Mouse (Mus musculus): ENCODE data around the gene Slc25a19. TPM values are rescaled to one million over a fixed set of nuclear protein-coding genes. Genes with fewer than 3 reads are reported as not detected.

The Slc25a19 gene
- total RNA-seq, 2 experiments from 2014 or later, result 40.3 to 41.1 TPM

GRCm38 (mm10) chr11:115623487-115624070 lies 4.5 kb downstream of the Slc25a19 start:
- intact Hi-C loops (cut with DNase I), result no loop called here
- DNase-seq, result no peak

GRCm38 (mm10) chr11:115619949-115620348 lies 8.1 kb downstream of the Slc25a19 start:
- intact Hi-C loops (cut with DNase I), result no loop called here
- DNase-seq, result no peak

- intact Hi-C loops (cut with DNase I), result no loop called here
- no peak for DNase-seq
Observed at GRCm38 (mm10) chr11:115618732-115619516, 9.2 kb downstream of the Slc25a19 start.

GRCm38 (mm10) chr11:115618001-115618400 lies 10.1 kb downstream of the Slc25a19 start:
- DNase-seq, result no peak
- intact Hi-C loops (cut with DNase I), result no loop called here

GRCm38 (mm10) chr11:115616893-115617292 lies 11.2 kb downstream of the Slc25a19 start:
- intact Hi-C loops (cut with DNase I), result no loop called here
- no peak for DNase-seq

- DNase-seq, result no peak
- intact Hi-C loops (cut with DNase I), result no loop called here
Observed at GRCm38 (mm10) chr11:115616371-115616770, 11.7 kb downstream of the Slc25a19 start.

GRCm38 (mm10) chr11:115615875-115616274 lies 12.2 kb downstream of the Slc25a19 start:
- intact Hi-C loops (cut with DNase I), result no loop called here
- DNase-seq, result peak in 1 of 2 experiments; percentile 33

- intact Hi-C loops (cut with DNase I), result no loop called here
- DNase-seq, result peak; percentile 58 to 59
Observed at GRCm38 (mm10) chr11:115615108-115615825, 12.8 kb downstream of the Slc25a19 start.

- intact Hi-C loops (cut with DNase I), result no loop called here
- no peak for DNase-seq
Observed at GRCm38 (mm10) chr11:115614346-115615107, 13.6 kb downstream of the Slc25a19 start.

GRCm38 (mm10) chr11:115613138-115613945 lies 14.8 kb downstream of the Slc25a19 start:
- intact Hi-C loops (cut with DNase I), result no loop called here
- peak; percentile 38 to 59 for DNase-seq

GRCm38 (mm10) chr11:115612410-115613137 lies 15.5 kb downstream of the Slc25a19 start, which contains the start of gene Mif4gd:
Gene Mif4gd, minus strand, starts transcription at chr11:115612969.
- intact Hi-C loops (cut with DNase I), result no loop called here
- DNase-seq, result peak; percentile 95 to 96

GRCm38 (mm10) chr11:115612059-115612409 lies 16.1 kb downstream of the Slc25a19 start:
- intact Hi-C loops (cut with DNase I), result no loop called here
- DNase-seq, result peak; percentile 88 to 92

- no peak for DNase-seq
- intact Hi-C loops (cut with DNase I), result no loop called here
Observed at GRCm38 (mm10) chr11:115611173-115611572, 16.9 kb downstream of the Slc25a19 start.

GRCm38 (mm10) chr11:115609576-115609975 lies 18.5 kb downstream of the Slc25a19 start:
- no peak for DNase-seq
- intact Hi-C loops (cut with DNase I), result no loop called here

- intact Hi-C loops (cut with DNase I), result no loop called here
Observed at GRCm38 (mm10) chr11:115608421-115609399, 19.4 kb downstream of the Slc25a19 start.

GRCm38 (mm10) chr11:115606733-115607132 lies 21.4 kb downstream of the Slc25a19 start:
- intact Hi-C loops (cut with DNase I), result no loop called here
- no peak for DNase-seq

More at GRCm38 (mm10) chr11:115608421-115609399, 19.4 kb downstream of the Slc25a19 start:
- no peak for DNase-seq

- intact Hi-C loops (cut with DNase I), result loop anchor here (5.0 kb wide), 2 partner anchors 67 to 112 kb away; partner anchors contain the start of genes Nt5c and Sumo2
- DNase-seq, result no peak
Observed at GRCm38 (mm10) chr11:115604304-115604696, 23.8 kb downstream of the Slc25a19 start.

Data from heart, postnatal 10 days (tissue).